Mouse (Mus musculus): ENCODE results near the gene Zfp64. TPM values are rescaled to one million over a fixed set of nuclear protein-coding genes. Genes with fewer than 3 reads are reported as not detected.

The Zfp64 gene
- polyA plus RNA-seq, 1 experiment: 18.9 TPM

DNA sequence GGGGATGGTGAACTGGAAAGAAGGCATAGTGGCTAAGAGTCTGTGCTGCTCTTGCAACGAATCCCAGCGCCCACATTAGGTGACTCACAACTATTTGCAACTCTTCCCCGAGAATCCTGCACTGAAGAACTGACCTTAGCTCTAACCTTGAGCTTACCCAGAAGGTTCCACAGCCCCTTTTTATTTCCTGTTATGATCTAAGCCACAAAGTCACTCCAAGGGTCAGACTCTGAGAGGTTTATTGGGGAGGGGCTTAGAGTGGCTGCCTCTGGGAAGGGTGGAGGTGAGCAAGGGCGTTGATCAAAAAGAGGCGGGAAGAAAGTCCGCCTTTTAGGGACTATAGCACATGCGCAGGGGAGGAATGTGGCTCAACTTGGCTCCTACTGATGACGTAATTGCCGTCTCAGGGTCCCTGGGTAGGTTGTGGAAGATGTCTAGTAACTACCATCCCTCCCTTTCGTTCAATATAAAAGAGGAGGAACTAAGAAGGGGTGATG is 511 bp upstream of the Zfp64 start:
- no peaks in the 10 kb centered on the region; the same call in 1 of the 2 replicates for H3K4me1 ChIP-seq (ENCODE audit: control insufficient read depth, insufficient read depth, low read length)
- TF ChIP-seq CTCF (IDR thresholded peaks at IDR 0.05; ENCODE audit: extremely low read depth, insufficient read depth, low read length) (no peak), POLR2A (IDR thresholded peaks at IDR 0.05; ENCODE audit: extremely low read depth, insufficient read depth, low read length) (no peak)
- no peak overlapping the region for H3K27ac ChIP-seq (ENCODE audit: insufficient read depth, low read length)
- peak overlapping the region; percentile 88; the same call in 1 of the 2 replicates for H3K4me3 ChIP-seq (ENCODE audit: insufficient read depth, low read length)

DNA sequence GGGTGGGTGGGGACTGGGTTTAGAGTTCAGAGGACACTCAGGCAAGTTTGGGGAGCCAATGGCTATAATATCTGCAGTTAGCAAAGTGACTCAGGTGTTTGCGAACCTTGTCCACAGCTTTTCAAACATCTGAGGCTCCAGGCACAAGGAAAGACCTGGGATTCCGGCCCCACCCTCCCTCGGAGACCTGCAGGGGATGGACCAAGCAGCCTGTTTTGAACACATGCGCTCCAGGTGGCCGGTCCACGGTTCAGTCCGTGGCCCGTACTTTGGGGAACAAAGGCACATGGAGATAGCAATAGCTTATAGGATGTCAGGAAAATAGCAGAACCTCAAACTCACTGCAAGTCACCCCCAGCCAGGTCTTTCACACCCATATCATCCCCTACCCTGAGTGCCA is 1.0 kb downstream of the Zfp64 start:
- TF ChIP-seq CTCF (IDR thresholded peaks at IDR 0.05; ENCODE audit: extremely low read depth, insufficient read depth, low read length) (no peak), POLR2A (IDR thresholded peaks at IDR 0.05; ENCODE audit: extremely low read depth, insufficient read depth, low read length) (no peak)
- no peaks in the 10 kb centered on the region; the same call in 1 of the 2 replicates for H3K4me1 ChIP-seq (ENCODE audit: control insufficient read depth, insufficient read depth, low read length)
- peak overlapping the region; percentile 88 for H3K4me3 ChIP-seq (ENCODE audit: insufficient read depth, low read length)
- H3K27ac ChIP-seq (ENCODE audit: insufficient read depth, low read length): no peak overlapping the region

DNA sequence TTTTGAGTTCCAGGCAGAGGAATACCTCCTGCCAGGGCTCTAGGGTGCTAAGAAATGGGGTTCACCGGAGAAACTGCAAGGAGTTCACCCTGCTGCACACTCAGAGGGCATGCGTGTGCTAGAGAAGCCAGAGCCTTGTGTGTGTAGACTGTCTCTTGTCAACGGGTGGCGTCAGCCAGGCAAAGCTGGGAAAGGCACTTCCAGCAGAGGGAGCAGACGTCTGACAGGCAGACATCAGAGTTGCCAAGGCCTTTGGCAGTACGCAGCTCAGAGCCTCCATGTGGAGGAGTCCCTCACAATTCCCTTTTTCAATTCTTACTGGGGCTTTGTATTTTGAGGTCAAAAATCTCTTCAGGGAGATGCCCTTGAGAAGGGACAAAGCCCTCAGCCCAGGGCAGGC is 6.9 kb downstream of the Zfp64 start:
- no peaks in the 10 kb centered on the region for H3K4me1 ChIP-seq (ENCODE audit: control insufficient read depth, insufficient read depth, low read length)
- H3K27ac ChIP-seq (ENCODE audit: insufficient read depth, low read length): no peak overlapping the region
- TF ChIP-seq POLR2A (IDR thresholded peaks at IDR 0.05; ENCODE audit: extremely low read depth, insufficient read depth, low read length) (no peak), CTCF (IDR thresholded peaks at IDR 0.05; ENCODE audit: extremely low read depth, insufficient read depth, low read length) (no peak)
- no peak overlapping the region for H3K4me3 ChIP-seq (ENCODE audit: insufficient read depth, low read length)

DNA sequence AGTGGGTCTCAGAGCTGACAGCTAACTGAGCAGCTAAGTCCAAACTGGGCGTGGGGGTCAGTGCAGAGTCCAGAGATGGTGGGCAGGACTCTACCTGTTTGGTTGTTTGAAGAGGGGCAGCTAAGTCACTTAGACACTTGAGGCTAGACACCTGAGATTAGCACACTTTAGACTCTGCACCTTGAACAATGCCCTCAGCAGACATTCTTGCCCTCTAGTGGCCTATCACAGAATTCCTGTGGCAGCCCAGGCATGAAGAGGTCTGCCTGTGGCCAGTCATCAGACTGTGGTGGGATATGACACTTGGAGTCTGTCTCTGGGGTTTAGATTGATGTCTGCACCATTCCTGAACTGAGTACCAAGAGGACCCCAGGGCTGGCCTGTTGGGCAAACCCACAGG is 7.7 kb downstream of the Zfp64 start:
- H3K4me3 ChIP-seq (ENCODE audit: insufficient read depth, low read length): no peak overlapping the region
- TF ChIP-seq CTCF (IDR thresholded peaks at IDR 0.05; ENCODE audit: extremely low read depth, insufficient read depth, low read length): no peak
- no peak for TF ChIP-seq POLR2A (IDR thresholded peaks at IDR 0.05; ENCODE audit: extremely low read depth, insufficient read depth, low read length)
- H3K27ac ChIP-seq (ENCODE audit: insufficient read depth, low read length): no peak overlapping the region
- H3K4me1 ChIP-seq (ENCODE audit: control insufficient read depth, insufficient read depth, low read length): no peaks in the 10 kb centered on the region

DNA sequence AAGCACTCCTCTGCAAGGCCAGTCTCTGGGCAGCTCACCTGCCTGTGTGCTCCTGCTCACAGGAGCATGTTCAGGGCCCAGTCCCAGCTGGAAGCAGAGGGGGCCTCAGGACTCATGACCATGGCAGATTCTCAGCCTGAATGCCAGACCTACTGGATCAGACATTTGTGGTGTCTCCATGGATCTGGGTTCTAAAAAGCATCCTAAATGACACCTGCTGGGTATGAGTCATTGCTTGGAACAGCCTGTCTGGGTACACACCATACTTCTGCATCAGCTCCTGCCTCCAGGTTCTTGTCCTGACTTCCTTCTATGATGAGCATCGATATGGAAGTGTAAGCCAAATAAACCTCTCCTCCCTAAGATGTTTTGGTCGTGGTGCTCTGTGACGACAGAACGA is 11.4 kb downstream of the Zfp64 start:
- no peak overlapping the region for H3K27ac ChIP-seq (ENCODE audit: insufficient read depth, low read length)
- no peak for TF ChIP-seq CTCF (IDR thresholded peaks at IDR 0.05; ENCODE audit: extremely low read depth, insufficient read depth, low read length)
- TF ChIP-seq POLR2A (IDR thresholded peaks at IDR 0.05; ENCODE audit: extremely low read depth, insufficient read depth, low read length): no peak
- no peak overlapping the region for H3K4me3 ChIP-seq (ENCODE audit: insufficient read depth, low read length)

DNA sequence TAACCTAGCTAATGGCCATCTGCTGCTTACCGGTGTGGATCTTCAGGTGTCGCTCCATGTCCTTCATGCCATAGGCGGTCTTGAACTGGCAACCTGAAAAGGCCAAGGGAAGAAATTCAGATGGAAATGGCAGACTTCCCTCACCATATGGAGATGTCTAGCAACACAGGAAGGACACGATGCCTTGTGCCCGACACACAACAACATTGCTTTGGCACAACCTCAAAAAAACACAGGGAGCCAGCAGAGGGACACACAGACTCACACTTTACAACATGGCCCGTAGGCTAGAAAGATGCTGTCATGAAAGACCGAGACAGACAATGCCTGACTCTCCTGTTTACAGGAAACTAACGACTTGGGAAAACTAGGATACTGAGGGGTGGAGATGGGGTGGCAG is 15.4 kb downstream of the Zfp64 start:
- TF ChIP-seq CTCF (IDR thresholded peaks at IDR 0.05; ENCODE audit: extremely low read depth, insufficient read depth, low read length) (no peak), POLR2A (IDR thresholded peaks at IDR 0.05; ENCODE audit: extremely low read depth, insufficient read depth, low read length) (no peak)
- no peak overlapping the region for H3K27ac ChIP-seq (ENCODE audit: insufficient read depth, low read length)
- no peak overlapping the region for H3K4me3 ChIP-seq (ENCODE audit: insufficient read depth, low read length)
- no peaks in the 10 kb centered on the region for H3K4me1 ChIP-seq (ENCODE audit: control insufficient read depth, insufficient read depth, low read length)

More for the DNA sequence above, 11.4 kb downstream of the Zfp64 start:
- no peaks in the 10 kb centered on the region for H3K4me1 ChIP-seq (ENCODE audit: control insufficient read depth, insufficient read depth, low read length)

DNA sequence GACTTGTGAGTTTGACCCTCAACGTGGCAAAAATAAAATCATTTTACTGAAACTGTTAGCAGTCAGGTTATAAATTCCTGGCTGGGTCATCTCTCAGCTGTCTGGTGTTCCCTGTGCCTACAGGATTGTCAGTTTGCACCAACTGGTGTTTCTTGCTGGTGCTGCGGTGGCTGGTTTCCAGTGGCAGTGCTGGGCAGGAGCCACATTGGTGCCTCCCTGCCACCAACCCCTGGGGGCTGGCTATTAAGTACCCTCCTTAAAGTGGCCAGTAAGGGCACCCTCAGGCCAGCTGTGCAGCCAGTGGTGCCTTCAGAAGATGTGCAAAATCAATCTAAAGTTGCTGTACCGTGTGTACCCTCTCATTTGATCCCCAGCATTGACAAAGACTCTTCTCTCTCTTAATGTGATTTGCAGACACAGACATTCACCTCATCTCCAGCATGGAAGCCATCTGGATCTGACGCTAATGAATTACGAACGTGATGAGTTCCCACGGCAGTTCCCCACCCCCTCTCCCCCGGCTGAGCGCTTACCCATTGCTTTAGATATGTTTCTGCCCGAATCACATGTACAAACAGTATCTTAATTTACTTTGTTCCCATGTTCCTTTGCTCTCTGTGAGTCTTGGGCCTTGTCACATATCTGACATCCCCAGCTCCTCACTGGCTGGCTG is 16.0 kb downstream of the Zfp64 start:
- Histone ChIP-seq H3K4me3 (ENCODE audit: insufficient read depth, low read length) (no peak overlapping the region), H3K4me1 (ENCODE audit: control insufficient read depth, insufficient read depth, low read length) (no peaks in the 10 kb centered on the region), H3K27ac (ENCODE audit: insufficient read depth, low read length) (no peak overlapping the region)
- TF ChIP-seq CTCF (IDR thresholded peaks at IDR 0.05; ENCODE audit: extremely low read depth, insufficient read depth, low read length) (no peak), POLR2A (IDR thresholded peaks at IDR 0.05; ENCODE audit: extremely low read depth, insufficient read depth, low read length) (no peak)

DNA sequence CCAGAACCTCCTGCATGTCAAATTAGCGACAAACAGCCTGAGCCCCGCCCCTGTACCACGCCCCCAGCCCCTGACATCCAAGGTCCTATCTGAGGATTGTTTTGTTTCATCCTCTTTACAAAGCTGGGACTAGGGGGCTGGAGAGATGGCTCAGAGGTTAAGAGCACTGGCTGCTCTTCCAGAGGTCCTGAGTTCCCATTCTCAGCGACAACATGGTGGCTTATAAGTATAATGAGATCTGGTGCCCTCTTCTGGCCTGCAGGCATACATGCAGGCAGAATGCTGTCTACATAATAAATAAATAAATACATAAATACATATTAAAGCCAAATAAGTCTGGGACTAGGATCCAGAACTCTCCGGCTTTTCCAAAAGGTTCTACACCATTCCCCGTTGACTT is 18.5 kb downstream of the Zfp64 start:
- H3K4me1 ChIP-seq (ENCODE audit: control insufficient read depth, insufficient read depth, low read length): no peaks in the 10 kb centered on the region

DNA sequence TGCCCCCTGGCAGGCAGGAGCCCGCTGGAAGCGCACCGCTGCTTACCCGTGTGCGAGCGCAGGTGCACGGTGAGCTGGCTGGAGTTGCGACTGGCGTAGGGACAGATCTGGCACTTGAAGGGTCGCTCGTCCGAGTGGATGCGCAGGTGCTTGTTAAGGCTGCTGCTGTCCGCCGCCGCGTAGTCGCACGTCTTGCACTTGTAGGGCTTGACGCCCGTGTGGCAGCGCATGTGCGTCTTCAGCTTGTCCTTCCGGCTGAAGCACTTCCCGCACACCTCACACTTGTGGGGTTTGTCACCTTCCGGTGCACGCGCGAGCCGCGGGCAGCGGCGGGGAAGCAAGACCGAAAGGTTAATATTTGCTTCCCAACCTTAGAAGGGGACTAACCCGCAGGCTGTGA is 20.2 kb downstream of the Zfp64 start:
- no peak for TF ChIP-seq CTCF (IDR thresholded peaks at IDR 0.05; ENCODE audit: extremely low read depth, insufficient read depth, low read length)
- no peak for TF ChIP-seq POLR2A (IDR thresholded peaks at IDR 0.05; ENCODE audit: extremely low read depth, insufficient read depth, low read length)
- no peaks in the 10 kb centered on the region for H3K4me1 ChIP-seq (ENCODE audit: control insufficient read depth, insufficient read depth, low read length)
- H3K27ac ChIP-seq (ENCODE audit: insufficient read depth, low read length): no peak overlapping the region
- no peak overlapping the region for H3K4me3 ChIP-seq (ENCODE audit: insufficient read depth, low read length)

More for the DNA sequence above, 18.5 kb downstream of the Zfp64 start:
- Histone ChIP-seq H3K27ac (ENCODE audit: insufficient read depth, low read length) (no peak overlapping the region), H3K4me3 (ENCODE audit: insufficient read depth, low read length) (no peak overlapping the region)
- TF ChIP-seq CTCF (IDR thresholded peaks at IDR 0.05; ENCODE audit: extremely low read depth, insufficient read depth, low read length) (no peak), POLR2A (IDR thresholded peaks at IDR 0.05; ENCODE audit: extremely low read depth, insufficient read depth, low read length) (no peak)

DNA sequence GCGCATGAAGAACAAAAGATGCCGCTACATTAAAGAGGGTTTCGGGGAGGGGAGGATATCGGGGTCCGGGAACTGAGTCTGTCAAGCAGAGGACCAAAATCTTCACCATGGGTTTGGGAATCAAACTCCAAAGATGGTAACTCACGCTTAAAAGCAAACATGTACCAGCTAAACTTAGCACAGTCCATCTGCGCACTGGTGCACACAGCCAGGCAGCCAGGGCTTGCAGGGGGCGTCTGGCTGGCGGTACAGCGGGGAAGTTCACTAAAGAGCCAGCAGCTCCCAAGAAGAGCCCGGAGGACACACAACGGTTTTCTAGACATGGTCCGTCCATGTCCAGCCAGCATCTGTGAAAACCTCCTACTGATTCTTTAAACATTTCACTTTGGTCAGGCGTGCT is 23.7 kb downstream of the Zfp64 start:
- no peak overlapping the region for H3K27ac ChIP-seq (ENCODE audit: insufficient read depth, low read length)
- no peak overlapping the region for H3K4me3 ChIP-seq (ENCODE audit: insufficient read depth, low read length)
- H3K4me1 ChIP-seq (ENCODE audit: control insufficient read depth, insufficient read depth, low read length): no peaks in the 10 kb centered on the region
- no peak for TF ChIP-seq CTCF (IDR thresholded peaks at IDR 0.05; ENCODE audit: extremely low read depth, insufficient read depth, low read length)
- TF ChIP-seq POLR2A (IDR thresholded peaks at IDR 0.05; ENCODE audit: extremely low read depth, insufficient read depth, low read length): no peak
